Mouse (Mus musculus): ENCODE measurements around the gene Aim2.
"Not testable (repeated sequence)": the region's sequence is repeated elsewhere in the genome, so short reads cannot be mapped to it uniquely, and the experiment has no call there.

The Aim2 gene

DNA sequence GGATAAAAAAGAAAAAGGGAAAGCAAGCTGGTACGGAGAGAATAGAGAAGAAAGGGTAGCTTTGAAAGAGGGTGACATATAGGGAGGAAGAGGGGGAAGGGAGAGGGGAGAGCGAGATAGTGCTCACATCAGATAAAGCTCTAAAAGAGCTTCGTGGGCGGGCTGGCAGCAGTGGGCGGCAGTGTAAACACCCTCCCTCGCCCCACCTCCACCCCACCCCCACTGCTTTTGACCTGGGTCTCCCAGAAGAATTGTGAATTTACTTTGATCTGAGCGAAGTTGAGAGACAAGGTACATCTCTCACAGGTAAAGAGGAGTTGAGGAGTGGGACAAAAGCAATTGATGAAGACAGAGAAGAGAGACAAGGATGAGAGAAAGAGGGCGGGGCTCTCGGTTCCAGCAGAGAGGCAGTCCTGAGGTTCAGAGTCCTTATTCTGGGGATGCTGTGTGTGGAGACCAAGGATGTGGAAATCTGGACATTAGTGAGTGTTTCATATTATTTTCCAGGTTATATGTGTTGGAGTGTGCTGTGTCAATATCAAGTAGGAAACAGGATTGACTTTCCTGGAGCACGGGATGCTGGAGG, at the start of gene Aim2:
Gene Aim2, plus strand, starts transcription at position 508 of the 586 bp plus-strand sequence.
- DNase-seq, result no peak

DNA sequence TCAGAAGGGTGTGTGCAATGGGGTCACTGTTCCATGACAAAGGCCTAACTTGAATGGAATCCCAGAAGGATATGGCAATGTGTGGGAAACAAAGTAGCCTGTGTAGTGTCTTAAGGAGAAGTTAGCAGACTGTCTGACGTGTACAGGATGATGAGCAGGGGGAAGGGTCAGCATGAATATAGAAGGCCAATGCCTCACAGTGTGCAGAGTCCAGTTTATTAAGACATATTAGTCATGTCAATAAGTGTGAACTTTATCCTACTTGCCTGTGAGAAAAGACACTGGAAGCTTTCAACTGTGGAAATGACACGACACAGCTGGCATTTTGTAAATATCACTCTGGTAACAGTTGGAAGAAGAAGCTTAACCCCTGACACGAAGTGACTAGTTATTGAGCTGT, 47.9 kb upstream of the Aim2 start:
- DNase-seq, result not testable (repeated sequence)

DNA sequence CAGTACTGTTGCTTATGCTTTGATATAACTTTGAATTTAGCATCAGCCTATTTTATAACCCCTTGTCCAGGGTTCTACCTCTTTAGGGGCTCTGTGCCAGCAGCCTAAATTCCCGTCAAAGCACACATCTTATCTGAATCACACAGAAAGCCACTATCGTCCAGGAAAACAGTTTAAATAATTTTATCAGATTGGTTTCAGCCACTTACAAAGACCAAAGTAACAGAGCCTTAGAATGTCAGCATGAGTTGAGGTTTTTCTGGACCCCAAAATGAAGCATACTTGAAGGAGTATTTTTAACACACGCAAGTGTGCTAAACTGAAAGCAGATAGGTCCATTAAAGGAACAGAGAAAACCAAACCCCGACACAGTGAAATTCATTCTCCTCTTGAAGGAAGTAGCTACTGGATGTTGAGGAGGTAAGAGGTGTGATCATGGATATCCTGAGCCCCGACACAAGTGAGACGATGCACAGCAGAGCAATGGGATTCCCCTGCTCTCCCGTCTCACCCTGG, 37.1 kb upstream of the Aim2 start:
- not testable (repeated sequence) for DNase-seq

DNA sequence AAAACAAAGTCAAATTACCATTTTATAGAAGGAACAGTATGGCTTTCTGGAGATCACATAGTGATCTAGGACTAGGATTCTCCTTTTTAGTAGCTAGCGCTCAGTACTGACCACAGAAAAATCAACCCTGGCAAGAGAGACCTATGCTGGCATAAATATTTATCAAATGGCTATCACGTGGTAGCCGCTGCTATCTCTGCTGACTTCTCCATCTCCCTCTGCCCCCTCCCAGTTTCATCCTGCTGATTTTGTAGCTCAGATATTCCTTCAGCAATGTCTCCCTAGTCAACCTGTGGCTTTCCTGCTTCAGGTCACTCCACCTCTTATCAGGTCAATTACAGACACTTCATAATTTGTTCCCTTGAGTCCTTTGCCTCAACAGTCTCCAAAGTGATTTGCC, 35.0 kb upstream of the Aim2 start:
- DNase-seq, result no peak

DNA sequence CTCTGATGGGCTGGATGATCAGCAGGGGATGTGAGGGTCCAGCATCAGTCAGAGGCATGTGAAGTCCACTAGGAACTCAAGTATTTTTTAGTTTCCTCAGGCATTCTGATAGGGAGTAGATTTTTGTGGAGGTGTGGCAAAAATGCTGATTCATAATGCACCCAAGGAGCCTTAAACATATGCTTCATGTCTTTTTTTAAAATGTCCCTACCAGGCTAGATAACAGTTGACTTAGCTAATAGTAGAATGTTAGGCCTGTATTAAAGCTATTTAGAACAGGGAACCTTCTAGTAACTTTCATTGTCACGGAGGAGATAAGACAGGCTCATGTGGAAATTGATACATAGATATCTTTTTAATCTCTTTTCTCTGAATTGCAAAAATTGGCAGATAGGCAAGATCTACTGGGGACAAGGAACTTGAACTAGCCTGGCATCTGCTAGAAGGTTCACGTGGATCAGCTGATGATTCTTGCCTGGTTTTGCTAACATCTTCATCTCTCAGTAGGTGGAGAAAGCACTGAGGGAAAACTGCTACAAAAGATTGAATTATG, 32.7 kb upstream of the Aim2 start:
- DNase-seq, result no peak

DNA sequence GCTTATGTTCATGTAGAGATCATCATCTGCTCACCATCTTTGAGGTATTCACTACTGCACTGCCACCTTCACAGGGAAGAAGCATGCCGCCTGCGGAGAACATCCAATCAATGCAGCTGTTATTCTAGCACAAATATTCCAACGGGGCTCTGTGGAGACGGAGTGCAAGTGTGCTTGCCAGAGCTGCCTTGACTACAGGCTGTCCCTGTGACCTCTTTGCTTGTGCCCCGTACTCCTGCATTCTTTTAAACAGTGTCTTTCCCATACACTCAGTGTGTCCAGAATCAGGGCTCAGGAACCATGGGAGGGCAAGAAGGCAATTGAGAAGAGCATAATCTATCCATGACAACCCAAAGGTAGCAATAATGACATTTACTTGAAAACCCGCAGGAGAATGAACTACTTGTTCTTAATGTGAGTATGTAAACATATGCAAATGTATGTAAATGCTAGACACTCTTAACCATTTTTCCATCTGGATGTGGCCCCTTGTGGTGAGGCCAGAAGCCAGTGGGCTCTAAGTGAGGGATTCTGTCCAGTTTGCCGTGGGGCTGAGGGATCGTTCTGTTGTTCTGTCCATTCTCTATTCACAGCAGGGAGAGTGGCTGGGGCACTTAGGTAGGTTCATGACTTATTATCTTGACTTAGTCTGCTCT, 29.0 kb upstream of the Aim2 start:
- no peak for DNase-seq

DNA sequence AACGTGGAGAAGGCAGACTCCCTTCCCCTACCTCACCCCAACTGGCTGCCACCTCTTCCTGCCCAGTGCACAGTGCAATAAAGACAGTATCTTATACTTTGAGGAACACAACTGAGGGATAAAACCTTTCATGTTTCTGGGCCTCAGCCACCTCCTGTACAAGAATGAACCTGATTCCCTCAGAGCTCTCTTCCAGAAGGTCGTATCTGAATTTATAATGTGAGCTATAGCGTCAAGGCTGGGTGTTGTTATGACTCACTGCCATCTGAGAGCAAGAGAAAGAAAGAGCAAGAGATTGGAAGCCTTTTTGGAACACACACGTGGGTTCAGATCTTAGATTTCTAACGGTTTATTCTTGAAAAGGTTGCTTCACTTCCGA, 28.4 kb upstream of the Aim2 start:
- no peak for DNase-seq

DNA sequence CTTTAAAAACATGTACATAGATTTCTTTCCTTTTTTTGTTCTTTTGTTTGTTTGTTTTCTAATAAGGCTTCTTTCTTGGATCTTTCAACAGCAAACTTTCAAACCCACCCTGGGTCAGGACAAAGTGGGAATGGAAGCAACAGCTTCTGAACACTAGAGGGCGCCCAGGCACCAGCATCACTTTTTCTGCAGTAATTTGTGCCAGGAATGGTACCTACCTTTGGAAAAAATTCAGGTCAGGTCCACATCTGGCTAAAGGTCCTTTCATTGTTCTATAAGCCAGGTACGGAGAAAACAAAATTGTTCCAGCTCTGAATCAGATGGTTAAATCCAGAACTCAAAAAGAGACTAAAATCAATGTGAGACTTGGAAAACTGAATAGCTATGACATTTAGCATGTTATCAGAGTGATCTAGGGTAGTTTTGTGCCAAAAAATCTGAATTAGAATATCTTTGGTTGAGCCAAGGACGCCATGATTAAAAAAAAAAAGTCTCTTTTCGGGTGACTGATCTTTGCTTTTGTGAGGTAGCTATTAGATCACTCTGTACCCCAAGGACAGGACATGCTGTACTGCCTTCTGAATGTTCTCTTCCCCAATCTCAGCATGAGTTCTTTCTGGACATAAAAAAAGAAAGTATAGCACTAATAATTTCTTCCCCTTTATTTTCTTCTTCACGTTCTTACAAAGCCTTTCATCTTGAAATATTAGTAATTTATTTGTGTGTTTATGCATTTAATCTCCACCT, 26.7 kb upstream of the Aim2 start:
- peak; percentile 45 for DNase-seq

DNA sequence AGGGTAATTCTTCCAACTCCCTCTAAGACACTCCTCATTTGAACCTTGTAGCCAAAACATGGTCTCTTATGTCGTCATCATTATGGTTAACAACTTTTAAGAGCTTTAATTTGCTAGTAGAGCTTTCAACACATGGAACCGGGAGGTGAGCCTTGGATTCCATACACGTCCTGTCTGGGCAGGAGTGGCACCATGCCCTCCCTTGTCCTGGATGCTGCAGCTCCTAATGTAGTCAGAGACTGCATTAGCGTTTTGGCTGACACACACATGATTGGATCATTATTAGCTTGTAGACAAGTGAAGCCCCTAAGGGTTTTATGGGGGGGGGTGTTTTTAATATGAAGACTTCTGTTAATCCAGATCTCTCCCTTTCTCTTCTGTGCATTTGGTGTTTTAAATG, 25.7 kb upstream of the Aim2 start:
- DNase-seq, result no peak

DNA sequence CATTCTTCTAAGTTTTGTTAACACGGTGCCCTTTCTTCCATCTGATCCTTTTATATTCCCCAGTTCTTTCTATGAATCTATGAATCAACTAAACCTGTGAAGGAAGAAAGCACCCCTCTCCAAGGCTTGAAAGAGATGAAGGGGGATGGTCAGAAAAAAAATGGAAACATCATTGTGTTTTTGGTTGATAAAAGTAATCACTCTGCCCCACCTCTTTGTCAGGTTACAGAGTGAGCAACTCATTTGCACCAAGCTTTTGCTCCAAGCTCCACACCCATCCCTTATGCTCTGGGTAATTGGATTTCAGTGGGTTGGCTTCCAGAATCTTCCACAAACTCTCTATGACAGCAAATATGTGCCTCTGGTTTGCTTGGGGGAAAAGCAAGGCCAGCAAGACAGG, 25.3 kb upstream of the Aim2 start:
- DNase-seq, result no peak

DNA sequence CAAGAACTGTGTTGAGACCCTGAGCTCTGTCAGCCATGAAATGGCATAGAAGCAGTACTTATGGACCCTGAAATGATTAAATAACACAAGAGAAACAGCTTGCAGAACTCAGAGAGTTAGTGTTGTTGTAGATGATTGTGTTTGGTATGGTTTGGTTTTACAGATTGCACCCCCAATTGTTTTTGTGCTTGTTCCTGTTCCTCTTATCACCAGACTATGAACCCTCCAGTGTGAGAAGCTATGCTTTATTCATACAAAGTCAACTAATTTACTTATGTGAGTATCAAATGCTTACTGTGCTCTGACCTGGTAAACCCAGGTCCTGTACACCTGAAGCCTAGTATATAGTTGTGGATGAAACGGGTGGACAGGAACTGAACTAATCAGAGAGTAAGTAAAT, 24.1 kb upstream of the Aim2 start:
- no peak for DNase-seq

DNA sequence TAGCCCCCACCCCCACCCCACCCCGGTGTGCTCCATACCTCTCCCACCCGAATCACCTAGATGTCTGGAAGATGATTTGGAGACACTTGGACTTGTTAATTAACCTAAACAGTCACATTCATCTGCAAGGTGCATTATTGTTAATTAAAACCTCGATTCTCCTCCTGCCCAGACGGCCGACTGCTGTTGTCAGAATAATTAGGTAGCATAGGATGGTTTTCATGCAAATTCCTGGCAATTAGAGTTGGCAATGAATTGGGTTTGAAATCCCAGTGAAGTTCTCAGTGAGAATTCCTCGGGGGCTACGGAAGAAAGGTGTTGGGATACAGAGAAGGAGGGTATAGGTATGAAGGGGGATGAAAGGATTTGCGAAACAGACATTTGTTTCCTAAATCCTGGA, 22.2 kb upstream of the Aim2 start:
- no peak for DNase-seq

DNA sequence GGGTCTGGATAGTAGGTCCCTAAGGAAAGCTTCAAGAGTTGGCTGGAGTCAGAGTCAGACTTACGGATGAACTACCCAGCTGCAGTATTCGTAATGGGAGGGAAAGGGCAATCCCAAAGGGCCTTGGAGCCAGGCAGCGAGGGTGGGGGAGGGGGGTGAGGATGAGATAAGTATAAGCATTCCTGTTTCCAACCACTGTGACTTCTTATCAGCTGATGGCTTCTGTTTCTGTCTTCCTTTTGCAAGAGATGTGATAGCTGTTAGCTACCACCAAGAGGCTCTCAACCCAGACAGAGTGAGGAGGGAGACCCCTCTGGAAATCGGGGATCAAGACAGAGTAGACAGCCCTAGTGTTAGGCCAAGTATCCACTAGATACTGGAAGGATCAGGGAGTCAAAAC, 21.5 kb upstream of the Aim2 start:
- no peak for DNase-seq

DNA sequence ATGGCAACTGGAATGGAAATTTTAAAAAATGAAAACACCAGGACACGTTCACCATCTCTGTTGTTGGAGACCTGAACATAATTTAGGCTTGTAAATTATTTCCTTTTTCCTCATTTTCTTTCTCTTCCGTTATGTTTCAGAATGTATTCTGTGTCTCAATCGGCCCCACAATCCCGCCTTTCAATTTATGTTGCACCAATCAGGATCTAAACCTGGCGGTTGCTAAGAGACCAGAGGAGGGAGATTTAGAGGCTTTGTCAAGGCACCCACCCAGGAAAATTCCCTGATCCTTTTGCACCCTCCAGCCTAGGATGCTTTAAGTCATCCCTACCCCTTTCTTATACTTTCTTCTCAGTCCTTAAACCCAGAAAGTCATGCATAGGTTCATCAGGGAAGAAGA, 20.9 kb upstream of the Aim2 start:
- DNase-seq, result no peak

DNA sequence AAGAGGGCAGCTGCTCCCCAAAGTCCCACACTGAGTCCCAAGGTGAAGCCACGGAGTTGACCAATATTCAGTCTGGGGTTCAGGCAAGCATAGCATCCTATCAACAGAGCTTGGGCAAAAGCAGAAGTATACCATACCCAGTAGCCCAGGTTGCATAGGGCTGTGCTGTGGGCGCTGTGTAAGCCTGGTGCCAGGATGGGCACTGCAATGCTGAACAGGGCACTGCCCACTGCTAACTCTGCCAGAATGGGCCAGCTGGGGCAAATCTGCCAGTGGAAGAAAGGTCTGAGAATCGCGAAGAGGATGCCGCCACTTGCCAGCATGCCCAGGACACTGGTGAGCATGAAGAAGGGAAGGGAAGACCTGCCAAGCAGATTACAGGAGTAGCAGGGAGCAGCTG, 18.3 kb upstream of the Aim2 start:
- DNase-seq, result no peak

DNA sequence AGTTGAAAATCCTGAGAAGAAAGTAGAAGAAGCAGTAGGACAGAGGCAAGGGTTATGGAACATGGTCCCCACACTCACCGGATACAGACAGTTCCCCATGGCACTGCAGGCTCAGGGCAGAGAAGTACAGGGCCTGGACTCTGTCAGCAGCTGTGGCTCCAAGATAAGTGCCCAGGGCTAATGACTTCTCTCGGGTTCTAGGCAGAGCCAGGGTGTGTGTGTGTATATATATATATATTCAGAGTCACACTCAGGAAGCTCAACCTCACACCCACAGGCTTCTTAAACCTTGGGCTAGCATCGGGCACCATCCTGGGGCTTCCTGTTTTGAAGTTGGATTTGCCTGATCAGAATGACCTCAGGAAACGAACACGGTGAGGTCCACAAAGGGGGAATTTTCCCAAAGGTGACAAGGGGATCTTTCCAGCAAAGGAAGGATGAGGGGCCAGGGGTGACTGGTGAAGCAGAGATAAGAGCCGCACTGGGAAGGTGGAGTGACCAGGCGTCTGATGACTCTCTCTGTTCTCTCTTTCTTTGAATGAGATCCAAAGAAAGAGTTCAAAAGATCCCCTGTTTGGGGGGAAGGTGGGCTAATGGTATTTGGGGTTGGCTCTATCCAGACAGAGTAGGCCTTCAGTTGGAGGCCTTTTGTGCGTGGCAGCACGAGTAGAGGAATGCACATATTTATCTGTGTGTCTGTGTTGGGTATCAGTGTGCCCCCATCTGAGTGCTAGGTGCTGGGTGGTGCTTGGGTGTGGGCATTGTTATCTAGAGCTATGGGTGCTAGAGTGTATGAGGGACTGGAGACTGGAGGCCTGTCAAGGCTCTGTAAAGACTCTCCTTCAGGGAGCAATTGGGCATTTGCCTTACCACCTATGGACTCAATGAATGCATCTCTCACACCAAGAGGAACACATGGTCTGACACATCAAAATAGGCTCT, 17.1 kb upstream of the Aim2 start, which contains the start of gene Ackr1:
Gene Ackr1, minus strand, starts transcription at position 439 of the 942 bp plus-strand sequence.
- no peak for DNase-seq

DNA sequence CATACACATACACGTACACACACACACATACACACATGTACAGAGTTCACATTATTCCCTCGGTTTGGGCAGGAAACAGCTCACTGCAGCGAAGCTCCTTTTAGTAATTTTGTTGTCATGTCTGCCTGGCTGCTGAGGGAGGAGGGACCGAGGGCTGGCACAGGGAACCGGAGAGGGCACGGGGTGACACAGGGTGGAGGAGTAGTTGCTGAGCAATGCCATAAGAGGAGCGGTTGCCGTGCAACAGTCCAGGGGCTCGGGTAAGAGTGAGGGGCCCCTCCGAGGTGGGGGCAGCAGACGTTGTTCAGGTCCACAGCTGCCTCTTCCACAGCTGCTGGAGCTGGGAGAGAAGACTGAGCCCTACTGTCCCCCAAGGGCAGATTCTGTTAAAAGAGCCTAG, 14.8 kb upstream of the Aim2 start:
- DNase-seq, result no peak

DNA sequence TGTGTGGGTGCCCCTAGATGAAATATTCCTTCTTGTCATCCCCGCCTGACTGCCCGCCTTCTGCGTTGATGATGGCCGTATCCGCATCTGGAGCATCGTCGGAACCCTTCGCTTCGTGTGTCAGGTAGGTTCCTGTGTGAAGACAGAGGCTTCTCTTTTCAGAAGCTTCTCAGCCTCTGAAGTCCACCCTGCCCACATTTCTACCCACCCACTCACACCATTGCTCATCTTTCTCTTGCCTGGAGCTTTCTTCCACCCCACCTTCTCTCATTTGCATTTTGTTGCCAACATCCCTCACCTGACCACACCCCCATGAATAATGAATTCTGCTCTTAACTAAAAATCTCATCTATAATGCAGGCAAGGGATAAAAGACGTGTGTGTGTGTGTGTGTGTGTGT, 13.7 kb upstream of the Aim2 start:
- DNase-seq, result no peak

DNA sequence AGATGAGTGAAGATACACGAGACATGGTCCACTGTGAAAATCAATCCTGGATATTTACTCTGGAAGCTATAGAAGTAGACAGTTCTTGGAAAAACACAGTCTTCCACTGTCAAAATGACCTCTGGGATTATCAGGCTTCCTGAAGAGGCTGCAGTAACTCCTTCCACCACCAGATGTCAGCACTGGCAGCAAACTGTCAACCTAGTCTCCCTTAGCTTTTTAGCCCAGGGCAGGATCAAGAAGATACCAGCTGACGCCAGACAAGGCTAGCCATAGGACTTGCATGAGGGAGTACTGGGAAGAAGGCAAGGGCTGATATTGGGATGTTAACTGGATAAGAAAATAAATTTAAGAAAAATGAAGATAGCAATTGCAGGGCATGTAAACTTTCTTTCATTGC, 11.1 kb upstream of the Aim2 start:
- peak; percentile 58 for DNase-seq

DNA sequence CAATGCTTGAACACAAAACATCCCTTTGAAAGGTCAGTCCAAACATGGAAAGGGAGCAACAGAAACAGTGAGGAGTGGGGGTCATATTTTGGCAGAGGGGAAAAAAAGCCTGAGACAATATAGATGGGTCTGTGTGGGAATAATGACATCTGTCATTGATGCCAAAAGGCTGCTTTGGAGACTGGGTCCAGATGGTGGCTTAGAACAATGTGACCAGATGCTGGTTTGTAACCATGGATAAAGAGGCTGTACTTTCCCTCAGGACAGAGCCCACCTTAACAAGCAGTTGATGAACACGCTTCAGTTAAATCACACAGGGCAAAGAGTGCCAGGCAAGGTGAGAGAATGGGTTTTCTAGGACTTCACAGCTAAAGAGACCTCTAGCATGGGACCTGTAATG, 8.3 kb upstream of the Aim2 start:
- DNase-seq, result no peak

DNA sequence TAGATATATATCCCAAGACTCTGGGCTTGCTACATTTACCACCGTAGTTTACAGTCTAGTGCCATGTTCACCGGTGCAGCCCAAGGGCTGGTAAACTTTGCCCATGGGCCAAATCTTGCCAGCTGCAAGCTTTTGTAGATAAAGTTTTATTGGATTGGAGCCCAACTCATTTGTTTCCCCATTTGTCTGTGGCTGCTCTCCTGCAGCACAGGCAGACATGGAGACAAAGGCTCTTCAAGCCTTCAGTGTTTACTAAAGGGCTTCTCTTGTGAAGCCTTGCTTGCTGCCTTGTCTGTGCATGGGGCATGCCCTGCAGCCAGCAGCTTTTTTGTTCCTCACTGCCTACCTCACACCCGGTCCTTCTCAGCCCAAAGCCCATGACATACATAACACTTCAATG, 6.7 kb upstream of the Aim2 start:
- DNase-seq, result no peak

DNA sequence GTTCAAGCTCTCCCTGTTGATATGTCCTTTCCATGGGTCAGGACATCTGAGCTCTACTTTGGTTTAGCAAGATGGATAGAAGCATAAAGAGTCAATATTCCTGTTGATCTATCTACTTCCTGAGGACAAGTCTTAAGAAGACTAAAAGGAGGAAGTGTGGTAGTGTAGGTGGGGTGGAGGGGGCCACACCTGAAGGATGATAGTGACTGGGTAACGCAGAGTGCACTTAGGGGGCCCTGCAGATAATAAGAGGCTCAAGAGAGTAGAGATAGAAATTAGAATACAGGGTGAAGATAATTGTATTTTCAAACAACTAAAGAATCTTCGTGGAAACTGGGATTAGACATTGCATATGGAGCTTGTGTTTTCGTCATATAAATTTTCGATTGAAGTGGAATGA, 5.6 kb upstream of the Aim2 start:
- DNase-seq, result no peak

DNA sequence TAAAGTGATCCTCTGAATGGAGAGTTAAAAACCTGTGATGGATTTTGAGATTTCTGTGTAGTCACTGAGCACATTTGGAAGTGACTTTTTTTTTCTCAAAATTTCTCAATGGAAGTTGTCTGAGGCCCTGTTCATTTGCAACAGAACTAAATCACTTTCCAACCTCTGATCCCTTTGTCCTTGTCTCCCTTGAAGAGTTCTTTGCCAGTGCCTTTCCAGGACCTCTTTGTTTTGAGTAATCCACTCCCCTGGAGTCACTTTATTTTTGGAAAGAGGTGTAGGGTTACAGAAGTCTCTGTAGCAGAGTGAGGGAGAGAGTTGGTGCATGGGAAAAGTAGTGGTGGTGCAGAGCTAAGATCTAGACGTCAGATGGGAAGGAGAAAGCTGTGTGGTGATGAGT, 2.2 kb upstream of the Aim2 start:
- DNase-seq, result no peak

Data from thymus, postnatal 4 days (tissue).